Mouse (Mus musculus): ENCODE data around the gene Naaladl2.

DNA sequence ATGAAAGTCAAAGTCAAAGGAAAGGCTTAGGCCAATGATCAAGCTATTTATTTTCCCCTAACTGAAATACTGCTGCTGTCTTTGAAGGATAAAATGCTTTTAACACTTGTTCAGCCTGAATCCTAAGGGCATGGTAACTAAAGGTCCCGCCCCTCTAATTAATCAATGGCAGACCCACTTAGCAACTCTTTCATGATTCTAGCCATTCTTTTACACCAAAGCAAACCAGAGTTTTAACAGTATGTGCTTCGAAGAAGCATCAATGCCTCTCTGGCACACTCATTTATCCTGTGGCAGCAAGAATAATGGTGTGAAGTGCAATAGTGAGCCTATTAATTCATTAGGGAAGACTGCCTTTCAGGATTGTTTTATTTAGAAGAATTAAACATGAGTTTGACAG, 151.5 kb downstream of the Naaladl2 start:
- TF ChIP-seq GABPA (IDR thresholded peaks at IDR 0.05; ENCODE audit: insufficient replicate concordance, low read depth, low read length): no peak
- no peak for TF ChIP-seq ZNF384 (IDR thresholded peaks at IDR 0.05; ENCODE audit: low read depth, low read length)

Data from CH12.LX (cell line).